Mouse (Mus musculus) heart, embryonic 14.5 days (tissue): Measurements from ENCODE around the gene Sidt1. TPM values are rescaled to one million over a fixed set of nuclear protein-coding genes. Genes with fewer than 3 reads are reported as not detected.

Experiments
- ATAC-seq: fragments of 200-750 bp; cut with Nextera tagmentation; 2 replicates; pipeline ENCODE4 v1.8.0; 2017; ENCODE audit warnings: low read depth, moderate TSS enrichment; ENCODE audit not compliant: insufficient number of reproducible peaks, insufficient read depth, low FRiP score
- H3K27ac ChIP-seq, 2 experiments: fragments of 200-500 bp in 1 of 2; fragments of 300-500 bp in 1 of 2; sonication (generic) in 1 of 2; replicated peaks in 1 of 2; 2 replicates each; pipeline ENCODE4 v1.5.1; 2012 to 2014; ENCODE audit warnings: low read depth in 2 of 2, low read length in 2 of 2, control low read depth in 1 of 2, mild to moderate bottlenecking in 1 of 2, mixed read lengths in 1 of 2; ENCODE audit not compliant: control insufficient read depth in 1 of 2, insufficient read depth in 1 of 2
- H3K27me3 ChIP-seq: fragments of 300-500 bp; sonication (generic); 2 replicates; pipeline ENCODE4 v1.6.1; 2014; ENCODE audit warnings: mild to moderate bottlenecking, low read length, control low read depth; ENCODE audit not compliant: control insufficient read depth, insufficient read depth
- H3K36me3 ChIP-seq: fragments of 300-500 bp; sonication (generic); 2 replicates; pipeline ENCODE4 v1.6.1; 2014; ENCODE audit warnings: mild to moderate bottlenecking, control low read depth, low read length, mixed read lengths; ENCODE audit not compliant: control insufficient read depth, insufficient read depth
- H3K4me1 ChIP-seq, 2 experiments: fragments of 200-500 bp in 1 of 2; fragments of 300-500 bp in 1 of 2; sonication (generic) in 1 of 2; 2 replicates each; pipeline ENCODE4 v1.6.1; 2012 to 2014; ENCODE audit warnings: low read length in 2 of 2, control low read depth in 1 of 2, mixed read lengths in 1 of 2; ENCODE audit not compliant: control insufficient read depth in 2 of 2, insufficient read depth in 2 of 2
- H3K4me2 ChIP-seq: fragments of 300-500 bp; sonication (generic); 2 replicates; pipeline ENCODE4 v1.6.1; 2014; ENCODE audit warnings: mild to moderate bottlenecking, low read length
- H3K4me3 ChIP-seq, 2 experiments: fragments of 200-500 bp in 1 of 2; fragments of 300-500 bp in 1 of 2; sonication (generic) in 1 of 2; 2 replicates each; pipeline ENCODE4 v1.5.1; 2012 to 2014; ENCODE audit warnings: low read length in 2 of 2, mild to moderate bottlenecking in 2 of 2, control low read depth in 1 of 2, low read depth in 1 of 2, moderate library complexity in 1 of 2; ENCODE audit not compliant: control insufficient read depth in 1 of 2, insufficient read depth in 1 of 2
- H3K9ac ChIP-seq: fragments of 300-500 bp; sonication (generic); 2 replicates; pipeline ENCODE4 v1.6.1; 2014; ENCODE audit warnings: mild to moderate bottlenecking, low read length
- H3K9me3 ChIP-seq: fragments of 300-500 bp; sonication (generic); 2 replicates; pipeline ENCODE4 v1.6.1; 2016; ENCODE audit warnings: low read length, control low read depth; ENCODE audit not compliant: control insufficient read depth
- WGBS: fragments of 180-500 bp; shearing (Covaris S2); extraction: QIAGEN DNeasy Blood & Tissue Kit; methylation state at CpG from one replicate; pipeline ENCODE4 v1.1.7; 2014; 5-methylcytosine and 5-hydroxymethylcytosine counted together
- polyA plus RNA-seq: library from polyadenylated mRNA; unstranded; fragments of >200 nt; fragmentation: Nextera tagmentation; extraction: Ambion mirVana; gene quantifications from 2 replicates; pipeline ENCODE4 v1.2.1, GENCODE M21; 2014

Sidt1 gene
- polyA plus RNA-seq, 1 experiment from 2014 or later: not detected

DNA sequence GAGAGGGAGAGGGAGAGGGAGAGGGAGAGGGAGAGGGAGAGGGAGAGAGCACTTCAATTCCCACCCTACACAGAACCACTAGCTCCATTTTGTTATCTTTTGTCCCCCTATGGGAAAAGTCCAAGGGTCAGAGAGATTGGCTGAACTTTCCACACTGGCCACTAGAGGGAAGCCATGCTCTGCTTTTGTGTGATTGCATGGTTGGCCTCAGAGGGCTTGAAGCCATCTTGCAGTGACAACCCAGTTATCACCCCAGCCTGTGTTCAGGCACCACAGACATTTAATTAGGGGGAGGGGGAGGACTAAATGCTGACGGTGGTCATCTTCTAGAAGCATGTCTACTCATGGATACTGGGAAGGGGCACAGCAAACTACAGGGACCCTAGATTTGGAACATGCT is 90.4 kb downstream of the Sidt1 start:
- peaks cover 3% of the 10 kb centered on the region; the same call in 1 of the 2 replicates for H3K9me3 ChIP-seq
- ATAC-seq: no peak
- no peak overlapping the region for H3K9ac ChIP-seq
- H3K4me1 ChIP-seq: peaks cover 14 to 16% of the 10 kb centered on the region in 2 experiments
- H3K36me3 ChIP-seq: no peaks in the 10 kb centered on the region
- H3K4me2 ChIP-seq: no peak overlapping the region
- H3K4me3 ChIP-seq: no peak overlapping the region
- no peaks in the 10 kb centered on the region for H3K27me3 ChIP-seq
- 0% methylated on average over 1 of the region's 1 CpGs for WGBS
- H3K27ac ChIP-seq: no peak overlapping the region

DNA sequence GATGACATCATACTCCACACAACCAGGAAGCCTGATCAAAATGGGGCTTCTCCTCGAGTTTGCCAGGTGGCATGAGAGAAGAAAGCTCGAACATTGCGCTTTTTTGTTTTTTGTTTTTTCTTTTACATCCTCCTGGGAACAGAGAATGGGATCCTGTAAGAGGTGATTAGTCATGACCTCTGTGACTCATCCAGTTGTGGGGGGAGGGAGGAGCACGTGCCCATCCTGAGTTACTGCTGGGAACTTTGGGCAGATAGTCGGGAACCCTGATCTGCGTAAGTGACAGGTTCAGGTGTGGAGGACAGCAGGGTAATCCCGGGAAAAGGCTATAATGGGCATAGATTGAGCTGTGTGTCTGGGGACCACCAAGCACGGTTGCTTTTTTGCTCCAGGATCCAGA is 92.6 kb downstream of the Sidt1 start:
- H3K27ac ChIP-seq: no peak overlapping the region
- H3K9me3 ChIP-seq: no peaks in the 10 kb centered on the region
- no peaks in the 10 kb centered on the region for H3K27me3 ChIP-seq
- peaks cover 14 to 16% of the 10 kb centered on the region in 2 experiments for H3K4me1 ChIP-seq
- WGBS: 48% methylated on average over 8 of the region's 8 CpGs
- H3K36me3 ChIP-seq: no peaks in the 10 kb centered on the region
- no peak for ATAC-seq
- H3K4me2 ChIP-seq: no peak overlapping the region
- H3K4me3 ChIP-seq: no peak overlapping the region
- no peak overlapping the region for H3K9ac ChIP-seq

DNA sequence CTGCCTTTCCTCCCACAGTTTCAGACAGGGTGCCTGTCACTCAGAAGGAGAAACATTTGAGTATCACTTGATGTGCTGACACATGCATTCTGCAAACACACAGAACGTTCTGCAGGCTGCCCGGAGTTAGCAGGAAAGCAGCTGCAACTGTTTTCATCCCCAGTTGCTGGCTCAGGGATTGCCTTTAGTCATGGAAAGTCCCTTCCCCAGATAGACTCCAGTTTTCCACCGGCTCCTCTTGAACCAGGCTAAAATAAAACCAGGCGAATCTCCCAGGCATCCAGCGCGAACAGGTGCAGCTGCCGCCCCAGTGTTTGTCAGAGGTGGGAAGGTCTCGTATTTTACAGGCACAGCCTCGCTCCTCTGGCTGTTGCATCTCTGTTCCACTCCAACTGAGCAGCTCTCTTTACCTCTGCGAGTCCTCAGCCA is 94.1 kb downstream of the Sidt1 start:
- 20% methylated on average over 10 of the region's 10 CpGs for WGBS
- peak; percentile 38 for ATAC-seq
- Histone ChIP-seq H3K27me3 (no peaks in the 10 kb centered on the region), H3K9me3 (no peaks in the 10 kb centered on the region), H3K4me2 (peak overlapping the region; percentile 60), H3K9ac (no peak overlapping the region; the same call in 1 of the 2 replicates), H3K4me1 (peaks cover 14 to 16% of the 10 kb centered on the region in 2 experiments), H3K36me3 (no peaks in the 10 kb centered on the region), H3K4me3 (peak overlapping the region in 1 of 2 experiments; percentile 21; a peak in 3 of 4 replicates), H3K27ac (peak overlapping the region; percentile 65 to 66; a peak in 3 of 4 replicates)

DNA sequence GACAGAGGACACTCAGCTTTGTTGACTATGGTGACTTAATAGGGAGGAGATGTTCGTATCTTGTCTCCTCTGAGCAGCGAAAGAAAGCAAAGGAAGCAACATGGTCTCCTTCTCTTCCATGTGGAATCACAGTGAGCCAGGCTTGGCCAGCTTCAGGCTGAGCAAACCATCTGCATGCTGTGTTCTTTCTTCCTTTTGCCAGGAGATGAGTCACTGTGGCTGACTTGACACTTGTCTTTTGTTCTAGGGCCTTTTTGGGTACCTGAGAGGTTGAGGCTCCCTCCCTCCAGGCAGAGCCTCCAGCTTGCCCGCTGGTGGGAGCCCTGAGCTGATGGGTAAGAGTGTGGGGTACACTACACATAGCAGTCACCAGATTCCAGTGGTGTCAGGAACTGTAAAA is 95.2 kb downstream of the Sidt1 start:
- Histone ChIP-seq H3K27ac (no peak overlapping the region), H3K27me3 (no peaks in the 10 kb centered on the region), H3K36me3 (no peaks in the 10 kb centered on the region), H3K4me3 (no peak overlapping the region), H3K4me2 (no peak overlapping the region), H3K9me3 (no peaks in the 10 kb centered on the region), H3K4me1 (peaks cover 14 to 16% of the 10 kb centered on the region in 2 experiments), H3K9ac (no peak overlapping the region)
- ATAC-seq: no peak
- 73% methylated on average over 3 of the region's 3 CpGs for WGBS

DNA sequence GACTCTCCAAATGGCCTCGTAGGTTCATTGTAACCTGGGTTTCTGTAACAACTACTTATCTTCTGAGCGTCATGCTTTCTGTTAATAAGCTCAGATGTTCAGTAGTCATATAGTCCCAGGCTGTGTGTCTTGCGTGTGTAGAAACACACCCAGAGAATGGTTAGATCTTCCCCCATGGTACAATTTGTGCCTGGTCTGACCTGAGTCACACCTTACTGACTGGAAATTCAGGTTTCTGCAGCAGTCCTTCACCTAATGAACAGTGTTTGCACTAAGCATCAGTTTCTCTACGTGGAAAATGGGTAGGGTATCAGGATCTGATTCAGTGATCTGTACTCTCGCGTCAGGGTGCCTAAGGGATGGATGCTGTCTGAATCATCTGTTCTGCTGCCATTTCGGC is 100.0 kb downstream of the Sidt1 start:
- no peak overlapping the region for H3K9ac ChIP-seq
- H3K4me2 ChIP-seq: no peak overlapping the region
- ATAC-seq: no peak
- H3K27ac ChIP-seq: no peak overlapping the region
- H3K4me3 ChIP-seq: no peak overlapping the region
- peaks cover 3% of the 10 kb centered on the region; the same call in 1 of the 2 replicates for H3K9me3 ChIP-seq
- no peaks in the 10 kb centered on the region for H3K36me3 ChIP-seq
- H3K27me3 ChIP-seq: no peaks in the 10 kb centered on the region
- WGBS: 78% methylated on average over 7 of the region's 7 CpGs
- no peaks in the 10 kb centered on the region; a peak in 1 of 4 replicates for H3K4me1 ChIP-seq

DNA sequence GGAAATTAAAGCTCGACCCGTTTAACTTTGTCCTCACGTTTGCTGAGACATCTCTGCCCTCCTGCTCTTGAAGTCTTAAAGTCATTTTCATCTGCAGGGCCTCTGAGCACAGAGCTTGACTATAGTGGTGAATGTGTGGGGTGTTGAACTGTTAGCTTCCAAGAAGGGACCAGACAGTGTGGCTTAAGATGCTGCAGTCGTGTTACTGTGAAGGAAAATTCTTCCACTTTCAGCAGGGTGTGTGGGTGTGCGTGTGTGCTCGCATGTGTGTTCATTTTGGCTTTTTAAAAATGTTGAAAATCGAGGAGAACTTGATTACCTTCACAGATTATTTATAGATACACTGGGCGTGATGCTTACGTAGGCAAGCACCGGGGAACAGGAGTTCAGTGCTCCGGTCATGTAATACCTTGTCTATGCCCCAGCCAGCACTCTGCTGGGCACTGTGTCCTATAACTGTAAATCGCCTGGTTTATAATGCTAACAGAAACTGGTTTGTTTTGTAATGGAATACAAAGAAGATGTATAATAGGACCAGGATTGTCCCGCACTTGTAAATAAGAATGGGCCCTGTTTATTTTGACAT is 106.2 kb downstream of the Sidt1 start:
- H3K9ac ChIP-seq: no peak overlapping the region
- H3K4me2 ChIP-seq: no peak overlapping the region
- H3K27ac ChIP-seq: no peak overlapping the region
- peaks cover 0 to under 1% of the 10 kb centered on the region in 2 experiments; a peak in 1 of 4 replicates for H3K4me1 ChIP-seq
- H3K27me3 ChIP-seq: no peaks in the 10 kb centered on the region
- H3K36me3 ChIP-seq: no peaks in the 10 kb centered on the region
- H3K4me3 ChIP-seq: no peak overlapping the region
- WGBS: 81% methylated on average over 13 of the region's 13 CpGs
- peaks cover 3% of the 10 kb centered on the region; the same call in 1 of the 2 replicates for H3K9me3 ChIP-seq
- no peak for ATAC-seq

DNA sequence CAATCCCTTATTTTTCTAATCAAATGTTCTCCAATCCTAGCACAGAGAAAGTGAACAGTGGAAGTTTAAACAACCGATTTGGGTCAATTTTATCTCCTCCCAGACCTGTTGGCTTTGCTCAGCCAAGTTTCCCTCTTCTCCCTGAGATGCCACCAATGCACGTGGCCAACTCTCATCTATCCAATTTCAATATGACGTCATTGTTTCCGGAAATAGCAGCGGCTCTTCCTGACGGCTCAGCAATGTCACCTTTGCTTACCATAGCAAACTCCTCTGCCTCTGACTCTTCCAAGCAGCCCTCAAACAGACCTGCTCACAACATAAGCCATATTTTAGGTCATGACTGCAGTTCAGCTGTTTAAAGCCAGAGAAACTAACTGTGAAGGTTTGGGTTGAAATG is 111.5 kb downstream of the Sidt1 start:
- 23% methylated on average over 6 of the region's 6 CpGs for WGBS
- Histone ChIP-seq H3K36me3 (peaks cover 45% of the 10 kb centered on the region), H3K27ac (peak overlapping the region; percentile 47 to 60; a peak in 3 of 4 replicates), H3K9me3 (no peaks in the 10 kb centered on the region), H3K4me2 (0 out of 2 replicates have a peak overlapping the region, but pooled peaks have one; percentile 13), H3K4me3 (no peak overlapping the region), H3K27me3 (no peaks in the 10 kb centered on the region), H3K9ac (no peak overlapping the region), H3K4me1 (peaks cover 5 to 9% of the 10 kb centered on the region in 2 experiments)
- ATAC-seq: no peak

DNA sequence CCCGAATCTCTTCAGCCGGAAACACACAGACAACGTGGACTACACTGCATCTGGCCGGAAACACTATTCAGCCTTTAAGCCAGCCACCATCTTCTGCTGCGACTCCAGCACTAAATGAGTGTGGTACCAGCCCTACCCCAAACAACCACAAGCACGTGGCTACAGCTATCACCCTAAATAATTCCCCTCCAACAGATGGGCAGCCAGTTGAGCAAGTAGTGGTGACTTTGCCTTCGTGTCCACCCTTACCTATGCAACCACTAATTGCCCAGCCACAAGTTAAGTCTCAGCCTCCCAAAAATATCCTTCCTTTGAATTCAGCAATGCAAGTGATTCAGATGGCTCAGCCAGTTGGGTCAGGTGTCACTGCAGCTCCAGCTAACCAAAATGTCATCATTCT is 116.6 kb downstream of the Sidt1 start:
- Histone ChIP-seq H3K4me3 (no peak overlapping the region), H3K27me3 (no peaks in the 10 kb centered on the region), H3K4me1 (peaks cover 3 to 4% of the 10 kb centered on the region in 2 experiments), H3K4me2 (no peak overlapping the region), H3K27ac (no peak overlapping the region), H3K9ac (no peak overlapping the region), H3K36me3 (peaks cover 92% of the 10 kb centered on the region), H3K9me3 (no peaks in the 10 kb centered on the region)
- WGBS: 94% methylated on average over 7 of the region's 7 CpGs
- no peak for ATAC-seq
